Mouse (Mus musculus) intestine, postnatal 0 days (tissue): ENCODE data around the gene Cfp. TPM values are rescaled to one million over a fixed set of nuclear protein-coding genes. Genes with fewer than 3 reads are reported as not detected.

Source experiments
- ATAC-seq: fragments of 200-750 bp; cut with Nextera tagmentation; 2 replicates; pipeline ENCODE4 v1.8.0; 2017; ENCODE audit warnings: mild to moderate bottlenecking, moderate TSS enrichment, moderate library complexity
- H3K27ac ChIP-seq: fragments of 300-500 bp; sonication (generic); 2 replicates; pipeline ENCODE4 v1.5.1; 2014; ENCODE audit warnings: mild to moderate bottlenecking, low read depth, low read length, moderate library complexity
- H3K27me3 ChIP-seq: fragments of 300-500 bp; sonication (generic); replicated peaks from 2 replicates; pipeline ENCODE4 v1.6.1; 2014; ENCODE audit warnings: low read length, mixed read lengths; ENCODE audit not compliant: control insufficient read depth, insufficient read depth
- H3K36me3 ChIP-seq: fragments of 300-500 bp; sonication (generic); 2 replicates; pipeline ENCODE4 v1.6.1; 2014; ENCODE audit warnings: mild to moderate bottlenecking, moderate library complexity; ENCODE audit not compliant: control insufficient read depth, insufficient read depth
- H3K4me1 ChIP-seq: fragments of 300-500 bp; sonication (generic); replicated peaks from 2 replicates; pipeline ENCODE4 v1.6.1; 2014; ENCODE audit warnings: antibody characterized with exemption, low read length, mixed read lengths; ENCODE audit not compliant: control insufficient read depth, insufficient read depth
- H3K4me2 ChIP-seq: fragments of 300-500 bp; sonication (generic); replicated peaks from 2 replicates; pipeline ENCODE4 v1.6.1; 2014; ENCODE audit warnings: low read depth, mild to moderate bottlenecking, moderate library complexity
- H3K4me3 ChIP-seq: fragments of 300-500 bp; sonication (generic); 2 replicates; pipeline ENCODE4 v1.5.1; 2014; ENCODE audit warnings: low read depth, low read length
- H3K9ac ChIP-seq: fragments of 300-500 bp; sonication (generic); 2 replicates; pipeline ENCODE4 v1.6.1; 2014; ENCODE audit warnings: mild to moderate bottlenecking, low read depth, low read length
- H3K9me3 ChIP-seq: fragments of 300-500 bp; sonication (generic); 2 replicates; pipeline ENCODE4 v1.6.1; 2016; ENCODE audit warnings: mixed run types; ENCODE audit not compliant: control insufficient read depth
- CTCF ChIP-seq: sonication (generic); IDR thresholded peaks from 2 replicates; pipeline ENCODE4 v1.5.1; 2016; ENCODE audit warnings: low read depth, mild to moderate bottlenecking, control low read depth, antibody characterized with exemption, moderate library complexity
- WGBS: fragments of 180-500 bp; shearing (Covaris S2); extraction: QIAGEN DNeasy Blood & Tissue Kit; methylation state at CpG from one replicate; pipeline ENCODE4 v1.1.7; 2014; 5-methylcytosine and 5-hydroxymethylcytosine counted together
- polyA plus RNA-seq: library from polyadenylated mRNA; unstranded; fragments of >200 nt; fragmentation: Nextera tagmentation; extraction: Ambion mirVana; gene quantifications from 2 replicates; pipeline ENCODE4 v1.2.1, GENCODE M21; 2015

Gene Cfp
- polyA plus RNA-seq, 1 experiment from 2014 or later: 3.5 TPM

DNA sequence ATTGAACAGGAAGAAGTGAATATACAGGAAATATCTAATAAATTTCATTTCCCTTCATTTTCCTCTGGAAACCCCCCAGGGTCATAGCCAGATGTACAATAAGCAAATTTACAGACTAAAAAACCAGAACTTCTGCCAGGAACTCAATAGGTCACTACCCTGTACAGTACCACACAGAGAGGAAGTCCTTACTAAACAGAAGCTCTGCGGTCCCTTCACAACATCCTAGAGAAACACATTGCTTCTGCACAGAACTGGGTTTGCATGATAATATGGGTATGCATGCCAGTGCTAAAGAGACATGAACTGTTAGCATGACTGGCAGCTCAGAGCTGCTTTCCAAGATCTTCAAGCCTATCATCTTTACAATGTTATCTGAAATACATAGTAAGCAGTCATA is 1.5 kb downstream of the Cfp start:
- no peak overlapping the region for H3K4me3 ChIP-seq
- no peak overlapping the region for H3K9ac ChIP-seq
- no peaks in the 10 kb centered on the region for H3K9me3 ChIP-seq
- no peak overlapping the region for H3K27ac ChIP-seq
- 85% methylated on average over 1 of the region's 1 CpGs for WGBS
- H3K4me2 ChIP-seq: no peak overlapping the region
- no peaks in the 10 kb centered on the region for H3K27me3 ChIP-seq
- no peak for TF ChIP-seq CTCF
- no peak for ATAC-seq
- H3K4me1 ChIP-seq: no peaks in the 10 kb centered on the region
- H3K36me3 ChIP-seq: peaks cover 5% of the 10 kb centered on the region; the same call in 1 of the 2 replicates

DNA sequence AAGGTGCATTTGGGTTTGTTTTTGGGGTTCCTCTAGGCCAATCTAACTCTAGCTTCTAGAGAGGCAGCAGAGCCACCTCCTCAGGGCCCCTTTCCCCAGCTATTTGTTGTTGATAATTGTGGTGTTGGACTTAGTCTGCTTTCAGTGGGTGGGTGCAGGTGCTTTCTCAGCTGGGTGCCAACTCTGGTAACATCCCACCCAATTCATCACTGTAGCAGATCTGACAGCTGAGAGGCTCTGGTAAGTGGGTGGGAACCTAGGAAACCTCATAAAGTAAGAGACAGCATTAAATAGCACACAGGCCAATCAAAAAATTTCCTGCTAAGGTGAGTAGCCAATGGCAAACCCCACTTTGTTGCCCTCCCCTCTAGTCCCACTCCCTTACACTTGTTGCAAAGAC is 6.4 kb downstream of the Cfp start:
- Histone ChIP-seq H3K36me3 (peaks cover 5% of the 10 kb centered on the region; the same call in 1 of the 2 replicates), H3K27ac (no peak overlapping the region), H3K9me3 (no peaks in the 10 kb centered on the region), H3K4me2 (no peak overlapping the region), H3K4me3 (no peak overlapping the region), H3K9ac (no peak overlapping the region), H3K4me1 (no peaks in the 10 kb centered on the region), H3K27me3 (no peaks in the 10 kb centered on the region; the same call in 1 of the 2 replicates)
- ATAC-seq: no peak
- TF ChIP-seq CTCF: no peak

GRCm38 (mm10) chrX:20923506-20923905 is 7.8 kb downstream of the Cfp start:
- no peak for ATAC-seq
- no peak overlapping the region for H3K27ac ChIP-seq
- no peaks in the 10 kb centered on the region; the same call in 1 of the 2 replicates for H3K27me3 ChIP-seq
- H3K9ac ChIP-seq: no peak overlapping the region
- no peak for TF ChIP-seq CTCF
- no peak overlapping the region for H3K4me3 ChIP-seq
- H3K4me2 ChIP-seq: no peak overlapping the region
- WGBS: 86% methylated on average over 1 of the region's 1 CpGs
- H3K4me1 ChIP-seq: no peaks in the 10 kb centered on the region
- peaks cover 5% of the 10 kb centered on the region; the same call in 1 of the 2 replicates for H3K36me3 ChIP-seq
- no peaks in the 10 kb centered on the region for H3K9me3 ChIP-seq

DNA sequence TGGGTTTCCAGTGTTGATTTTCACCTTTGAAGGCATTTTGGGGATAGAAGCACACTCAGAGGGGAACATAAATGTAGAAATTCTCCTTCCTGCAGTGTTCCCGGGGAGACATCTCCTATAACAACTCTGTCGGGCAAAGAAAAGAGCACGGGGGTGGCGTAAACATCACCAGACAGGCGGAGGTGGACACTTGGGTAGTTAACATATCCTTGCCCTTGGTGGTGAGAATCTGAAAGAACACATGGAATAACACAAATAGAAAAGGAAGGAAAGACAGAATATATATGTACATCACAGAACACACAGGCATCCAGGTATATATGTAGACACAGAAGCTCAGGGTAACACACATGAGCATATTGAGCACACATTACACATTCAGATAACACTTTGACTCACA is 10.0 kb downstream of the Cfp start:
- Histone ChIP-seq H3K9ac (no peak overlapping the region), H3K36me3 (no peaks in the 10 kb centered on the region), H3K4me2 (peak overlapping the region; percentile 72), H3K4me1 (no peaks in the 10 kb centered on the region), H3K27me3 (no peaks in the 10 kb centered on the region; the same call in 1 of the 2 replicates), H3K4me3 (no peak overlapping the region), H3K9me3 (no peaks in the 10 kb centered on the region), H3K27ac (no peak overlapping the region)
- no peak for TF ChIP-seq CTCF
- WGBS: 48% methylated on average over 5 of the region's 5 CpGs
- ATAC-seq: no peak

GRCm38 (mm10) chrX:20920844-20921364 is 10.5 kb downstream of the Cfp start, which contains the start of gene Syn1:
Gene Syn1, minus strand, starts transcription at chrX:20921004.
- Histone ChIP-seq H3K9ac (no peak within 1 kb of the TSS), H3K9me3 (no peaks in the 10 kb centered on the region), H3K36me3 (no peaks in the 10 kb centered on the region), H3K4me1 (no peaks in the 10 kb centered on the region), H3K27me3 (no peaks in the 10 kb centered on the region; the same call in 1 of the 2 replicates), H3K4me2 (peak within 1 kb of the TSS; percentile 72), H3K4me3 (peak within 1 kb of the TSS; percentile 38), H3K27ac (no peak within 1 kb of the TSS)
- no peak for TF ChIP-seq CTCF
- peak; percentile 90 for ATAC-seq
- 19% methylated on average over 30 of the region's 44 CpGs for WGBS

GRCm38 (mm10) chrX:20920249-20920843 is 11.0 kb downstream of the Cfp start:
- no peak overlapping the region for H3K27ac ChIP-seq
- TF ChIP-seq CTCF: no peak
- peak overlapping the region; percentile 72 for H3K4me2 ChIP-seq
- peak; percentile 25; the same call in 1 of the 2 replicates for ATAC-seq
- H3K9me3 ChIP-seq: no peaks in the 10 kb centered on the region
- no peaks in the 10 kb centered on the region; the same call in 1 of the 2 replicates for H3K27me3 ChIP-seq
- peak overlapping the region; percentile 38 for H3K4me3 ChIP-seq
- H3K9ac ChIP-seq: no peak overlapping the region
- no peaks in the 10 kb centered on the region for H3K36me3 ChIP-seq
- H3K4me1 ChIP-seq: no peaks in the 10 kb centered on the region
- 24% methylated on average over 45 of the region's 49 CpGs for WGBS
